Mouse (Mus musculus) testis, adult 2 months (tissue): ENCODE data around the gene Ptpn7.
"Not testable (repeated sequence)": the region's sequence is repeated elsewhere in the genome, so short reads cannot be mapped to it uniquely, and the experiment has no call there.

Experiments used
- CTCF ChIP-seq: fragments of 200-500 bp; IDR thresholded peaks from 2 replicates; pipeline ENCODE4 v1.5.1; 2012; ENCODE audit warnings: low read depth, mild to moderate bottlenecking, inconsistent platforms, low read length, moderate library complexity; ENCODE audit not compliant: control insufficient read depth, insufficient read depth, insufficient replicate concordance
- POLR2A ChIP-seq: fragments of 200-500 bp; IDR thresholded peaks from 2 replicates; pipeline ENCODE4 v1.6.1; 2012; ENCODE audit warnings: low read depth, mild to moderate bottlenecking, inconsistent platforms, low read length, moderate library complexity; ENCODE audit not compliant: control insufficient read depth

- TF ChIP-seq POLR2A, CTCF: not testable (repeated sequence)
These were observed 54.5 kb downstream of the Ptpn7 start for GRCm38 (mm10) chr1:135187016-135187415.
